Mouse (Mus musculus) heart, adult 2 months (tissue): ENCODE data around the gene Bdh2. TPM values are rescaled to one million over a fixed set of nuclear protein-coding genes. Genes with fewer than 3 reads are reported as not detected.

Experiments used
- DNase-seq, 2 experiments: peaks; one replicate each; pipeline ENCODE4 v3.0.0; 2021
- H3K27ac ChIP-seq: fragments of 200-600 bp; 2 replicates; pipeline ENCODE4 v1.8.1; 2022
- H3K27me3 ChIP-seq: fragments of 200-500 bp; 2 replicates; pipeline ENCODE4 v1.6.1; 2012; ENCODE audit warnings: mild to moderate bottlenecking, low read length, inconsistent platforms, mixed read lengths; ENCODE audit not compliant: control insufficient read depth, insufficient read depth
- H3K36me3 ChIP-seq: fragments of 200-500 bp; 2 replicates; pipeline ENCODE4 v1.6.1; 2012; ENCODE audit warnings: low read length, inconsistent platforms; ENCODE audit not compliant: control insufficient read depth, insufficient read depth
- H3K4me1 ChIP-seq: fragments of 200-500 bp; 2 replicates; pipeline ENCODE4 v1.6.1; 2011; ENCODE audit warnings: low read length; ENCODE audit not compliant: control insufficient read depth, insufficient read depth
- H3K4me3 ChIP-seq: fragments of 200-600 bp; 2 replicates; pipeline ENCODE4 v1.8.1; 2022
- H3K79me2 ChIP-seq: fragments of 200-500 bp; replicated peaks from 2 replicates; pipeline ENCODE4 v1.6.1; 2012; ENCODE audit warnings: mild to moderate bottlenecking, inconsistent platforms, low read length, moderate library complexity, mixed read lengths; ENCODE audit not compliant: control insufficient read depth, insufficient read depth
- H3K9ac ChIP-seq: fragments of 200-500 bp; 2 replicates; pipeline ENCODE4 v1.6.1; 2012; ENCODE audit warnings: low read depth, mild to moderate bottlenecking, control low read depth, inconsistent platforms, low read length, mixed read lengths
- CTCF ChIP-seq: fragments of 200-600 bp; IDR thresholded peaks from 2 replicates; pipeline ENCODE4 v1.8.1; 2022; ENCODE audit warnings: antibody characterized with exemption, mild to moderate bottlenecking, moderate library complexity
- EP300 ChIP-seq: fragments of 200-500 bp; IDR thresholded peaks from 2 replicates; pipeline ENCODE4 v1.6.1; 2011; ENCODE audit warnings: low read depth, low read length, control low read depth; ENCODE audit not compliant: insufficient read depth
- POLR2A ChIP-seq: fragments of 200-500 bp; IDR thresholded peaks from 2 replicates; pipeline ENCODE4 v1.6.1; 2011; ENCODE audit warnings: mild to moderate bottlenecking, low read depth, low read length, control low read depth; ENCODE audit not compliant: insufficient read depth
- WGBS: fragments of 180-500 bp; shearing (Covaris S2); methylation state at CpG from one replicate; pipeline ENCODE4 v1.1.7; 2018; 5-methylcytosine and 5-hydroxymethylcytosine counted together
- intact Hi-C: fragments of 180-260 bp; cut with DNase I; formaldehyde crosslinking; loops from one replicate; pipeline ENCODE4 v1.15.1; 2025
- polyA plus RNA-seq: library from polyadenylated mRNA; depleted of rRNA; stranded (reverse); fragments of >200 nt; gene quantifications from 2 replicates; pipeline ENCODE4 v1.2.3, GENCODE M21; 2012
- total RNA-seq, 2 experiments: library from RNA; stranded (reverse); gene quantifications; 2 replicates each; pipeline ENCODE4 v1.2.3; 2021

The Bdh2 gene
- total and polyA plus RNA-seq, 3 experiments = 1.6 to 4.8 (median 3.3) TPM

DNA sequence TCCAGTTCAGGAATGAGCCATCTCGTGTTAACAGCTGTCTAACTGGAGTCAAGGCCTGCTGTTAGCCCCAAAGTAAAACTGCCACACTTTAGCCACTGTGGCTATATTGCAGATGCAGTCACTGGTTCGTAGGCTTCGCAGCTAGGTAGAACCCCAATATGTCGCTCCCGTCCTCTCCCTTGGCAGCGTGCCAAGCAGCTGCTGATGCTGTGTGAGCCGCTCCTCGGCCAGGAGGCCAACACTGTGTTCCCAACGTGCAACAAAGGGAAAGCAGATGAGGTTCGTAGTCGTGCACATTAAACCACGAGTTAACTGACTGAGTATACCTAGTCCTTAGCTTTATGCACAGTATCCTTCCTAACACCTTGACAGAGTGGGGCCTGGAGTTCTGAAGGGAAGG, 8.4 kb upstream of the Bdh2 start:
- no peak for DNase-seq
- no peak for TF ChIP-seq POLR2A
- no peak for TF ChIP-seq CTCF
- TF ChIP-seq EP300 = no peak
- Histone ChIP-seq H3K9ac (no peak overlapping the region), H3K36me3 (no peaks in the 10 kb centered on the region), H3K27ac (no peak overlapping the region), H3K27me3 (no peaks in the 10 kb centered on the region), H3K79me2 (no peaks in the 10 kb centered on the region), H3K4me1 (no peaks in the 10 kb centered on the region), H3K4me3 (no peak overlapping the region)
- intact Hi-C loops = no loop called here
- WGBS = 85% methylated on average over 12 of the region's 12 CpGs

DNA sequence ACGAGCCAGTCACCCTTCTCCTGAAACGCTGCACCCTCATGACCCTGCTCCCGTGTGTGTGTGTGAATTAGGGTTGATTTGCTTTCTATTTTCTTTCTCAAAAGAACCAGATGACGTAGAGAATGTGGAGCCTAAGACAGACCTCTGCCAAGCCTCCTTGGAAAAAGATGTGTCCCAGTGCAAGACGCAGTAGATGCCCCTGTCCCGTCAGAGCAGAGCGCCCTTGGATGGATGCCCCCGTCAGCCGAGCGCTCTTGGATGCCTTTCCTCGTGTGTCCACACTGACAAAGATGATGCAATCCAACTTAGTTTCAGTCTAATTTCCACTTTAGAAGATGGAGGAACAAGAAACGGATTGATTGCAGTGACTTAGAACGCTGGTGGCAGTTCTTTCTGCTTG, 8.0 kb upstream of the Bdh2 start:
- Histone ChIP-seq H3K27me3 (no peaks in the 10 kb centered on the region), H3K9ac (no peak overlapping the region), H3K36me3 (no peaks in the 10 kb centered on the region), H3K4me1 (no peaks in the 10 kb centered on the region), H3K79me2 (no peaks in the 10 kb centered on the region), H3K4me3 (no peak overlapping the region), H3K27ac (no peak overlapping the region)
- TF ChIP-seq EP300 (no peak), CTCF (no peak), POLR2A (no peak)
- intact Hi-C loops = no loop called here
- DNase-seq = no peak
- 87% methylated on average over 13 of the region's 13 CpGs for WGBS

DNA sequence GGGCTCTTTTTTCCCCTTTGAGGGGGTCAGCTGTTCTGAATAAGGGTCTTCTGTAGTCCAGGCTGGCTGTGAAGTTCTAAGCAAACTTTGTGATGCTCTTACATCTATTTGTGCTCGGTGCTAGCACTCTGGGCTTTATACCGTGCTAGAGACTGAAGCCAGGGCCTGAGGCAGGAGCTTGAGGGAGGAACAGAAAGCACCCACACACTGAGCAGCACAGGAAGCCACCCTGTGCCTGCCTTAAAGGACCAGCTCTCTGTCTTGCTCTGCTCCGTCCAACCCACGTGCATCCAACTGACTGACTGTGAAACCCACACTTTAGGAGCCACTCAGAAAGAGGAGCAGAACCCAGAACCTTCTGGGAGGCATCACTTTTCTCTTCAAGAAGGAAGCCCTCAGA, 861 bp upstream of the Bdh2 start:
- TF ChIP-seq EP300 (no peak), CTCF (no peak)
- DNase-seq = no peak
- Histone ChIP-seq H3K36me3 (no peaks in the 10 kb centered on the region), H3K79me2 (no peaks in the 10 kb centered on the region), H3K27ac (no peak overlapping the region), H3K27me3 (no peaks in the 10 kb centered on the region), H3K4me1 (no peaks in the 10 kb centered on the region; the same call in 1 of the 2 replicates), H3K4me3 (no peak overlapping the region), H3K9ac (no peak overlapping the region)
- 74% methylated on average over 4 of the region's 4 CpGs for WGBS
- intact Hi-C loops = loop anchor here (2.0 to 5.0 kb wide), 3 partner anchors 122 to 451 kb away; no protein-coding TSS in a partner anchor

DNA sequence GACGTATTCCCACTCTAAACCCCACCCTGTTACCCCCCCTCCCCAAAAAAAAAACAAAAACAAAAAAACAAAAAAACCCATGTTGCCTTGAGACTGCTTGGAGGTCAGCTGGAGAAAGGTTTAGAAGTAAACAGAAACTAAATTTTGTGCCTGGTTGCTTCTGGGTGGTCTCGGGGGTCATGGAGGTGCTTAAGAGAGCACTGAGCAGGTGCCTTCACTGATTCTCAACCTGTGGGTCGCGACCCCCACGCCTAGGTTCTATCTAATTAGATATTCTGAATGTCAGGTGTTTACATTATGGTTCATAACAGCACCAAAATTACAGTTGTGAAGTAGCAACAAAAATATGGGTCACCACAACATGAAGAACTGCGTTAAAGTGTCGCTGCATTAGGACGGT, 680 bp downstream of the Bdh2 start:
- H3K9ac ChIP-seq = no peak overlapping the region

DNA sequence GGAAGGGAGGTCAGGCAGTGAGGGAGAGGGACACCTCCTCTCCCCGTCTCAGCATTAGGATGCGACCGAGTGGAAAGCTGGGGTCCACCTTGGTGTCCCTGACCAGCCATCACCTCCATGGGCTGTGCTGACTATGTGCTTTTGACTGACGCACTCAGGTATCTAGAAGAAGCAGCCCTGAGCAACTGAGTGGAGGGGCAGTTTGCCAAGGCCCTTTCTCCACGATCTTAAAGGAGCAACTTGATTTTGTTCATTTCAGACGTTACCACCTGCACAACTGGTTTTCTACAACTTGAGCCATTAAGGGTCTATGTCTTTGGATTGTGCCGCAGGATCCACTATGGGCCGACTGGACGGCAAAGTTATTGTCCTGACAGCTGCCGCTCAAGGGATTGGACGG, 4.2 kb downstream of the Bdh2 start:
- Histone ChIP-seq H3K36me3 (no peaks in the 10 kb centered on the region), H3K27ac (no peak overlapping the region), H3K79me2 (no peaks in the 10 kb centered on the region), H3K4me1 (no peaks in the 10 kb centered on the region; the same call in 1 of the 2 replicates), H3K27me3 (no peaks in the 10 kb centered on the region), H3K9ac (no peak overlapping the region), H3K4me3 (no peak overlapping the region)
- intact Hi-C loops = no loop called here
- no peak for DNase-seq
- TF ChIP-seq CTCF (no peak), EP300 (no peak), POLR2A (no peak)
- 84% methylated on average over 11 of the region's 11 CpGs for WGBS

More for the DNA sequence above, 680 bp downstream of the Bdh2 start:
- Histone ChIP-seq H3K27me3 (no peaks in the 10 kb centered on the region), H3K79me2 (no peaks in the 10 kb centered on the region), H3K4me3 (no peak overlapping the region), H3K36me3 (no peaks in the 10 kb centered on the region), H3K4me1 (no peaks in the 10 kb centered on the region; the same call in 1 of the 2 replicates), H3K27ac (no peak overlapping the region)
- no peak for TF ChIP-seq POLR2A
- no peak for TF ChIP-seq EP300
- TF ChIP-seq CTCF = no peak
- WGBS = 83% methylated on average over 8 of the region's 8 CpGs
- intact Hi-C loops = loop anchor here (2.0 to 5.0 kb wide), 3 partner anchors 121 to 449 kb away; no protein-coding TSS in a partner anchor
- DNase-seq = no peak

DNA sequence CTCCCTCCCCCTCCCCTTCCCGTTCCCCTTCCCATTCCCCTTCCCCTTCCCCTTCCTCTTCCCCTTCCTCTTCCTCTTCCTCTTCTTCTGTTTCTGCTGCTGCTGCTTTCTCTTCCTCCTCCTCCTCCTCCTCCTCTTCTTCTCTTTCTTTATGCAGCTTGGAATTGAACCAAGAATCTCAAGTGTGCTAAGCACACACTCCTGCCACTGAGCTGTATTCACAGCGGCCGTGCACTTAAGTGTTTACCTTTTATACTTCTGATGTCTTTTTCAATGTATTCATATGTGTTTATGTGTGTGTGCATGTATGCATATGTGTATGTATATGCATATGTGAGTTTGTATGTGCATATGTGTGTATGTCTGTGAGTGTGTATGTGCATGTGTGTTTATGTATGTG, 4.8 kb downstream of the Bdh2 start:
- Histone ChIP-seq H3K36me3 (no peaks in the 10 kb centered on the region), H3K27ac (no peak overlapping the region), H3K4me1 (no peaks in the 10 kb centered on the region; the same call in 1 of the 2 replicates), H3K4me3 (no peak overlapping the region), H3K27me3 (no peaks in the 10 kb centered on the region), H3K79me2 (no peaks in the 10 kb centered on the region), H3K9ac (no peak overlapping the region)
- 62% methylated on average over 3 of the region's 3 CpGs for WGBS
- DNase-seq = no peak
- intact Hi-C loops = no loop called here
- no peak for TF ChIP-seq POLR2A
- no peak for TF ChIP-seq CTCF
- no peak for TF ChIP-seq EP300
